Mouse (Mus musculus) layer of hippocampus, postnatal 14 days (tissue): ENCODE results near the gene Hlcs. TPM values are rescaled to one million over a fixed set of nuclear protein-coding genes. Genes with fewer than 3 reads are reported as not detected.
A peak's percentile ranks its signal among the peaks of the same experiment; 100 is the strongest.
"Not testable (repeated sequence)": the region's sequence is repeated elsewhere in the genome, so short reads cannot be mapped to it uniquely, and the experiment has no call there.

ENCODE experiments used
- DNase-seq, 2 experiments: peaks; one replicate each; pipeline ENCODE4 v3.0.0; 2021 to 2022; ENCODE audit warnings: low spot score in 2 of 2, mixed read lengths in 1 of 2
- long read RNA-seq, 2 experiments: library from polyadenylated mRNA; stranded (forward); transcript quantifications; one replicate each; pipeline ENCODE4 v2.0.0; 2021
- total RNA-seq, 2 experiments: library from RNA; stranded (reverse); gene quantifications; 2 replicates each; pipeline ENCODE4 v1.2.3; 2021

Gene Hlcs
- 10 to 100 TPM; 12.8 to 13.7 TPM for total RNA-seq
- long read RNA-seq, experiment 1, full-length matches to known transcripts = 1 of 5 reads
- long read RNA-seq, experiment 1, partial matches to known transcripts = 1 of 5 reads
- long read RNA-seq, experiment 1, other reads (novel, unspliced or antisense) = 3 of 5 reads
- long read RNA-seq, experiment 2, full-length matches to known transcripts = 2 of 8 reads
- long read RNA-seq, experiment 2, partial matches to known transcripts = 0 of 8 reads
- long read RNA-seq, experiment 2, other reads (novel, unspliced or antisense) = 6 of 8 reads

- DNase-seq = peak; percentile 98
Measured at GRCm38 (mm10) chr16:94313229-94314030, at the start of gene Hlcs. TSS of gene Hlcs (minus strand) at chr16:94313571.

DNA sequence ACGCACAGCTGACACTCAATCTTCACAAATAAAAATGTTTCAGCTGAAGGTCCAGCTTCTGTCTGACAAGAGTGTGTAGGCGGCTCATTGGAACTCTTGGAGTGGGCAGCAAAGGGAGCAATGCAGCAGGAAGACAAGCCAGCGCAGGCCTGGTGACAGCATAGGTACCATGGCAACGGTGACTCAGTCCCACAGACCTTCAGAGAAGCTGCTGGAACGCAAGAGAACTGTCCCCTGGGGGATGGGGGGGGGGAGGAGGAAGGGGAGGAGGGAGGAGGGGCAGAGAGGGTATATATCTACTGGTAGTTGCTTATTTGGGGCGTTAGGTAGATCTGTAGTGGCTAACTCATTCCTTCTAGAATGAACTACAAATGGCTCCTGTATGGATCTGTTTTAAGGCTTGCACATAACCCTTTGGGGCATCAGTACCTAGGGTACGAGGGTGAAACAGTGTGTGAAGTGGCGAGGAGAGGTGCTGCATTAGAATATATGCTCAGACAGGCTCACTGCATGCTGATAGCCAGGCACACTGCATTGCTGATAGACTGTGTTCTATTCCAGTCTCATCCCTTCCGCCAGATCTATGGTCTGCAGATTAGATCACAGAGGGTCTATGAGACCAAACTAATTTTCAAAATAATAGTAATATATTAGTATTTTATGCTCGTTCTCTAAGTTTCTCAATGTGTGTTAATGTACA, 49.0 kb upstream of the Hlcs start:
- DNase-seq = peak; percentile 45 to 81

DNA sequence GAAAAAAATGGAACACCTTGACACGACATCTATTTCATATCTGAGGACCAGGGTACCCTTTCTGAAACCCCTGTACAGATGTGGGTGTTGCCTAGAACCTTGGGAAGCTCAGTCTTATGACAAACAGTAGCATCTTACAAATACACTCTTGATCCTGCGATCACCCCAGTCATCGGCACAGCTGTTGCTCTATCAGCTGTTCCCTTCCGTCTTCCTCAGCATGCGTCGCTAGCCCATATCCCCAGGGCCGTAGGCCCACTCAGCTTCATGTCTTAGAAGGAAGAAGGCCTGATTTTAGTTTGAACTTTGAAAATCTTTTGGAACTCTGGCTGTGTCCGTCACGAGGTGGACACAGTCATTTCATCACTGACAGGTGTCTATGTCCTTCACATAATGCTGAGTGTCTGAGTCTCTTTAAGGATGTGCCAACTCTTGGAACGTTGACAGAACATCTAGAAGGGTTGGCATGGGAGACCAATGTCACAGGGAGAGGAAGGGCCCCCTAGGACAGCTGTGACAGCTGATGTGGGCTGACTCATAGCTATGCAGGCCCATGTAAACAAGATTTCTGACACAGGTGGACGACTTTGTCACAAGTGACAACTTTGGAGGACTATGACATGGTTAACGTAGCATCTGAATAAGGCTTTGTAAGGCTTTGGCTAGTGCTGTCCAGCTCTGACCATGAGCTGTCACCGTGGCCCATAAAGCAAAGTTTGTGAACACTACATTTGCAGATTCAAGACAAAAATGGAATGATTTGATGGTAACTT, 47.4 kb upstream of the Hlcs start:
- no peak for DNase-seq

GRCm38 (mm10) chr16:94358091-94358490, 44.7 kb upstream of the Hlcs start:
- DNase-seq = no peak

DNA sequence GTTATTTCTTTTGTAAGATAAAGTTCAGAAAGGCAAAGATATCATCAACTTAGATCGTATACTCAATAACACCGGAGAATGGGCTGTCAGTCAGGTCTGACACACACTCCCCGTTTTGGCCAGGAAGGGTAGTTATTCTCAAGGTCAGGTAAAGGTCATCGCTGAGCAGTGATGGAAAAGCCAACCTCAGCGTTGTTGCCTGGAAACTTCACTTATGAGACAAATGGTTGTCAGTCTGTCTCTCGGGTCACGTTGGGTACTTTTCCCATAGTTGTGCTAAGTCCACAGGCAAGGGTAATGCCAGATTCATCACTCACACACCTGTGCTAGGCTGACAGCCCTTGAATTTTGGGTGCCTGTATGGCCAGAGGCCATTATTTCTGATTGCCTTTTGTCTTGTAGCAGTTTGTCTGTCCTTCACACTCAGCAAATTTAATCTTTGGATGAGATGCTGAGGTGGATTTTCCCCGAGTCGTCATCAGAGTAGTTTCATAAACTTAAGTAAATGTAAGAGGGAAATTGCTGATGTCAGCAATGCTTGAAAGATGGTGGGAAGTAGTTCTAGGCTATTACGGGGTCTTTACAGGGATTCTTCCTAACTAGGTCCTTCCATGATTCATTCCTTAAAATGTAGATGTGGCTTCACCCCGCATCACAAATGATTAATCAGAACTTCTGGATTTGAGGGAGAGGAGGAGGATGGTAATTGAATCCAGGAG, 43.6 kb upstream of the Hlcs start:
- DNase-seq = no peak

GRCm38 (mm10) chr16:94356046-94356445, 42.7 kb upstream of the Hlcs start:
- DNase-seq = no peak

- no peak for DNase-seq
Measured at GRCm38 (mm10) chr16:94354450-94354849, 41.1 kb upstream of the Hlcs start.

DNA sequence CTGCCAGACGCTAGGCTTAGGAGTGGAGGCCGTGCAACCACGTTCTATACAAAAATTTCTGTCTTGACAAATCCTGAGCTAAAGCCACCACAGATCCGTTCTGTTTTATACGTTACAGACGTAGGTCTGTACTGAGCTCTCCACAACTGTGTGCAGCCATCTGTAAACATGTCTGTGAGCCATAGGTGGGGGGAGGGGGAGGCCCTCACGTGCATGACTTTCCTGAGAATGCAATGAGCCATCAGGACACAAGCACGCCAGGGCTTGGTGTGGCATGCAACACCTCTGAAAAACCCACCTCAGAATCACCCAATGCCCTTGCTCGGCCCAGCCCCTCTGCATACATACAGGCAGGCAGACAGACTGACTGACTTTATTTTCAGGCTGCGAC, 36.9 kb upstream of the Hlcs start:
- no peak for DNase-seq

- peak in 1 of 2 experiments; percentile 25 for DNase-seq
Measured at GRCm38 (mm10) chr16:94349588-94350286, 36.4 kb upstream of the Hlcs start.

DNA sequence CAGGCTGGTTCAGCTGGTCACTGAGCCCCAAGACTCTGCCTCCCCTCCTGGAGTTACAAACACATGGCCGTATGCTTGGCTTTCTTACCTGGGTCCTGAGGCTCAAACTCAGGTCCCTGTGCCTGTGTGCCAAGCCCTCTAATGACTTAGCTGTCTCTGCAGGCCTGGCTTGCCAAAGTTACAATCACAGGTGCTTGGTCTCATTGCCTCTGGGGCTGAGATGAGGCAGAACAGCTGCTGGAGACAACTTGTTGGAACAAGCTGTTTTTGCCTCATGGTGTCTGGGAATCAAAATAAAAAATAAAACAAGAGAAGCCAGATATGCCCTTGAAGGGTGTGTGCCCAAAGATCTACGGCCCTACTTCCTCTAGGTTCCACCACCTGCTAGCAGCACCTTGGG, 35.4 kb upstream of the Hlcs start:
- DNase-seq = no peak

- DNase-seq = no peak
Measured at GRCm38 (mm10) chr16:94347080-94347731, 33.8 kb upstream of the Hlcs start.

- DNase-seq = no peak
Measured at GRCm38 (mm10) chr16:94345733-94346132, 32.4 kb upstream of the Hlcs start.

- DNase-seq = not testable (repeated sequence)
Measured at GRCm38 (mm10) chr16:94339164-94340160, 26.1 kb upstream of the Hlcs start.

GRCm38 (mm10) chr16:94335656-94336055, 22.3 kb upstream of the Hlcs start:
- DNase-seq = no peak

DNA sequence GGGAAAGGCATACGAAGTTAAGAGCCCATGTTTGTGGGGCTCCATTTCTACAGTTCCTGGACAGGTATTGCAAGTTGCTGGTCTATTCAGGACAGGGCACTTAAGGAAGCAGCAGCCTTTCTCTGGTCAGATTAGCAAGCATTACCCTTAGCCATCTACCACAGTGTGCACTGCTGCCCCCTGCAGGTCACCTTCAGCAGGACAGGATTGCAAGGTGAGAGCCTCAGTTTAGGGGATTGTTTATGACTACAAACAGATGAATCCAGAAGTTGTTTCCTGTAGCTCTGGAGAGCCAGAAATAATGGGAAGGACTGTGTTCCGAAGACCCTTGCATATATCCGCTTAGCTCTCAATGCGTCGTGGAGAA, 18.5 kb upstream of the Hlcs start:
- DNase-seq = no peak

DNA sequence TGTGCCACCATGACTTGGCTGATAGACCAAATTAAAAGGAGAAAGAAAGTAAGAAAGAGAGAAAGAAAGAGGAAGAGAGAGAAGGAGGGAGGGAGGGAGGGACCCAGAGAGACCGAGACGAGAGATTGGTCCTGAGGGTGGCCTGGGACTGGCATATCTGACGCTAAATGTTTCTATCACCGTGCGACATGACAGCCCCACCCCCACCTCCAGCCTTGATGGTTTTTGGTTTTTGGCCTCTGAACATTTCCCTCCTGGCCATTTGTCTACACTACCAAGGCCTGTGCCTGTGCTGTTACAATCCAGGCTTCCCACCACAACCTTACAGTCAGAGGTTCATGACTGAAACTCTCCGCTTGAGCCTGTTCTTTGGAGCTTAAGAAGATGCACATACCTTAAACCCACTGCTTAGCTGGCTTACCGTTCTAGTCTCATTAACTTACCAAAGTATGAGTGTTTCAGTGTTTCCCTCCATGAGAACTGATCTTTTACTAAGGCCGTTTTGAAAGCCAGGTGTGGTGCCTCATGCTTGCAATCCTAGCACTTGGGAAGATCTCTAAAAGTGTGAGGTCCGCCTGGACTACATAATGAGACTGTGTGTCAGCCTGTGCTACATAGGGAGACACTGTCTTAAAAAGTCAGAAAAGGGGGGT, 18.0 kb upstream of the Hlcs start:
- no peak for DNase-seq

GRCm38 (mm10) chr16:94330429-94330828, 17.1 kb upstream of the Hlcs start:
- no peak for DNase-seq
